Mouse (Mus musculus) left cerebral cortex, postnatal 10 days (tissue): ENCODE results near the gene Gm14214. TPM values are rescaled to one million over a fixed set of nuclear protein-coding genes. Genes with fewer than 3 reads are reported as not detected.

ENCODE experiments used
- DNase-seq, 2 experiments: peaks; one replicate each; pipeline ENCODE4 v3.0.0; 2021 to 2022; ENCODE audit warnings: low spot score in 2 of 2, mixed read lengths in 1 of 2; ENCODE audit errors: extremely low spot score in 1 of 2
- intact Hi-C: fragments of 180-260 bp; cut with DNase I; formaldehyde crosslinking; loops from one replicate; pipeline ENCODE4 v1.15.1; 2025
- total RNA-seq, 2 experiments: library from RNA; stranded (reverse); gene quantifications; 2 replicates each; pipeline ENCODE4 v1.2.3; 2021

Gm14214 gene
- total RNA-seq, result not detected

DNA sequence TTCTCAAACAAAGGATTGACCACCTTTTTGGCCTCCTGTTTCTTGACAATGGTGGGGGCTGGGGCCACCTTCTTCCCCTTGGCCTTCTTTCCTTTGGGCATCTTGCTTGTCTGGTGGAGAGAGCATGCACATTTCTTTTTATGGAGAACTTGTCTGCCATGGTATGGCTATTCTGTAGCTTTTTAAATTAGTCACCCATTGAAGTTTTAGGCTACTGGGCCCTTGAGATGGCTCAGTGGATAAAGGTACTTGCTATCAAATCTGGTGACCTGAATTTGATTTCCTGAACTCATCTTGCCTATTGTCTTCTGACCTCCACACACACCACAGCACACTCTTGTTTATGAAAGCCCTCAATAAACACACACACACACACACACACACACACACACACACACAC is at the start of gene Gm14214:
Gene Gm14214, minus strand, starts transcription at position 101 of the 400 bp plus-strand sequence.
- intact Hi-C loops, result no loop called here
- DNase-seq, result no peak

DNA sequence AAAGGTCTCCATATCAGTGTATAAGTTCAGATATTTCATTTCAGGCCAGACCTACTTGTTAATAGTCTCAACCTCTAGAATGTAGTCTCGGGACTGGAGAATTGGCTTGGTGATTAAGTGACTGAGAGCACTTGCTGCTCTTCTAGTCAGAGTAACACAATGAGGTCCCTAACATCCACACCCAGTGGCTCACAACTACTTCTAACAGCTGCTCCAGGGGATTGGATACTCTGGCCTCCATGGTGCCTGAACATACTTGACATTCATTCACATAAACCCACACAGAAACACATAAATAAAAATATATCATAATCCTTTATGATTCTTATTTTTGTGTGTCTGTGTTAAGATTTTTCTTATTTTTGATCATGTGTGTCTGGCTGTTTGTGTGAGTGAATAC is 48.8 kb upstream of the Gm14214 start:
- DNase-seq, result no peak
- intact Hi-C loops, result no loop called here

- peak; percentile 32 to 60 for DNase-seq
- intact Hi-C loops, result no loop called here
These were observed 48.0 kb upstream of the Gm14214 start for GRCm38 (mm10) chr2:154817788-154818187.

DNA sequence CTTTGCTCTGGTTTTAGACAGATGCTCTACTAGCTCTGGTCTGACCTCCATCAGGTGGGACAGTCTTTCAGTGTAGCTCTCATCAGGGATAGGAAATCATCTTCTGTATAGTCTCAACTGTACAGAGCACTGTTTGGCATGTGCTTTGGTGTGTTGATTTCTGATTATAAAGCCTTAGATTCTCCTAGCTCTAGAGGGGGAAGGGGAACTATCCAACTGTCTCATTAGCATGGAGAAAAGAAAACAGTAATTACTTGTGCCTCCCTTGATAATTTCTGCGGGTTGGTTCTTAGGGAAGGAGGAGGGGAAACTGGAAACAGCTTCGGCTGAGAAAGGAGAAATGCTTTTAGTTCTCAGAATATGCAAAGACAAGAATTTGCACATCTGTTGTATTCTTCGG is 47.3 kb upstream of the Gm14214 start:
- intact Hi-C loops, result no loop called here
- DNase-seq, result no peak

DNA sequence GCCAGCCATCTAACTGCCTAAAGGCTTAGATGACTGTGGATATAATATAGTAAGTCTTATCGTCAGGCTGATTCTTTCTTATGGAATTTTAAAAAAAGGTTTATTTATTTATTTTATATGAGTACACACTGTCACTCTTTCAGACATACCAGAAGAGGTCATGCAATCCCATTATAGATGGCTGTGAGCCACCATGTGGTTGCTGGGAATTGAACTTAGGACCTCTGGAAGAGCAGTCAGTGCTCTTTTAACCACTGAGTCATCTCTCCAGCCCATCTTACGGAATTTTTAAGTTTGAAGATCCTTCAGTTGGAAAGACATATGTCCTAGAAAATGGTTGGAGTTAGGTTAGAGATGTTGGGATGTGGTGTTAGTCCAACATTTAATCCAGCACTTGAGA is 43.6 kb upstream of the Gm14214 start:
- intact Hi-C loops, result no loop called here
- DNase-seq, result no peak

DNA sequence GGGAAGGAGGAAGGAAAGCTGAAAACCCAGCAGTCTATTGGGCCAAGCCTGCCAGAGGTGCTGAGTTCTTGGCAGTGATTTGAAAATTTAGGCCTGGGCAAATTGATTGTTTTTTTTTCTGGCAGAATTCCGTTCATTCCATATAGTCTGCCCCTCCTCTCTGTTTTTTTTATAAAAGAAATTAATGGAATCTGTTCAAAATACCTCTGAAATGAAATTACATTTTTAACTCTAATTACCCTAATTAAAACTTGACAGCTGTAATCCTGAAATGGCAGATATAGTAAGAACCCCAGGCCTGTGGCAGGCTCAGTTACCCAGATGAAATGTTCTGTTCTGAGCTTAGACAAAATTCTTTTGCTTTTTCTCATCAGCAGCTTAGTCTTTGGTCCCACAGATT is 41.0 kb upstream of the Gm14214 start:
- intact Hi-C loops, result no loop called here
- no peak for DNase-seq

DNA sequence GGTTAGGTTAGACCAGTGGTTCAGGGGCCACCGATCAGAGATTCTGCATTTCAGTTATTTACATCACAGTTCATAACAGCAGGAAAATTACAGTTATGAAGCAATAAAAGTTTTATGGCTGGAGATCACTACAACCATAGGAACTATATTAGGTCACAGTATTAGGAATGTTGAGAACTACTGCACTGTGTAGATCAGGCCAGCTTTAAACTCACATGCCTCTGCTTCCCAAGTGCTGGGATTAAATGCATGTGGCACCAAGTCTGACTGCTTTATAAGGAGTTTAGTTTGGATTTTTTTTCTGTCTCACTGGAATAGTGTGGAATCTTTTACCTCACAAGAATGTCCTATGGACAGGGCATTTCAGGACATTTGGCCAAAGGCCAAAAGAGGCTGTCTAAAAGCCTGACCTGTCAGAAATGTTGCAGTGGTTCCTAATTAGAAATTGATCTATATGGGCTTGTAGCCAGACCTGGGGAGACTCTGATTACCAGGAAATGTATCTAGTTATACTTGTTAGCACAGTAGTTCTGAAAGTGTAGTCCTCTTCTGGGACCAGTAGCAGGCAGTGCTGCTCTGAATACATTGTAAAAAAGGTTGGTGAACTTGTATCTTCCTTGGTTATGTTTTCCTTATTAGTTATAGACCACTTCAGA is 39.4 kb upstream of the Gm14214 start:
- intact Hi-C loops, result no loop called here
- peak in 1 of 2 experiments; percentile 22 for DNase-seq

- DNase-seq, result no peak
- intact Hi-C loops, result no loop called here
These were observed 37.9 kb upstream of the Gm14214 start for GRCm38 (mm10) chr2:154807689-154808088.

- no peak for DNase-seq
- intact Hi-C loops, result no loop called here
These were observed 34.0 kb upstream of the Gm14214 start for GRCm38 (mm10) chr2:154803845-154804244.

GRCm38 (mm10) chr2:154803372-154803771 is 33.5 kb upstream of the Gm14214 start:
- intact Hi-C loops, result no loop called here
- DNase-seq, result no peak

DNA sequence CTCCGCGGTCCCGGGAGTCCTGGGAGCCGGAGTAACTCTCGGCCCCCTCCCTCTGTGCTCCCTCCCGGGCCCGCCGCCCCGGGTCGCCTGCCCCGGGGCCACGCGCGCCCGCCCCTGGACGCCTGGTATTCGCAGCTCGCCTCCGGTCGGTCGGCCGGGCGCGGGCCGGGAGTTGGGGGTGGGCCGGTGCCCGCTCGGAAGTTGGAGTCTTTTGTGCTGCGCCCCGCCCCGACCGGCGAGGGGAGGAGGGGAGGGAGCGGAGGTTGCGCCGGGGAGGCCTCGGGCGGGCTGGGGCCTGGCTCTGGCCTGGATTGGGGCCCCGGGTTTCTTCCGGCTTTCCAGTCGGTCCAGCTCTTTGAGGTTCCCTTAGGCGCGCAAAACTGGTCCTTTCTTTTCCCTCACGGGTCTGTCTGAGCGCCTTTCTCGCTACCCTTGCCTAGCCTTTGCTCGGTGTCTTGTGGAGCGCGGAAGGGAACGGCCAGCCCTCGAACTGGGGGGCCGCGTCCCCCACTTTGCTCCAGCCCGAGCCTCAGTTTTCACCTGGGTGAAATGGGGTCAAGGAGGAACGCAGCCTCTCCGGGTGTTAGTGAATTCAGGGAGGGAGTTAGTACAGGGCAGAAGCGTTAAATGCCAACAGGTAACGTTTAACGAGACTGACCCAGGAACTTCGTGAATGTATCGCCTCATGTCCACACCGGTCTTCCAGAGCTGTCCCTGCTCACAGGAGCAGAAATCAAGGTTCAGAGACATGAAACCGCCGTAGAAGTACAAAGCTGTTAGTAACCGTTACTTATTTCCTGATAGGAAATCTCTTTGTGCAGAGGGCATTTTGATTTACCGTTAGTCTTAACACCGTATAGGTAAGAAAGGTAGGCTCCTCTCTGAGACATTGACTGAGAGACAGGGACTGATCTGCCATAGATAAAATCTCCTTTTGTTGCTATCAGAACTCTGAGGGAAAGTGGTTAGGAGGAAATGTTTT is 22.1 kb upstream of the Gm14214 start:
- peak in 1 of 2 experiments; percentile 90 for DNase-seq
- intact Hi-C loops, result no loop called here

DNA sequence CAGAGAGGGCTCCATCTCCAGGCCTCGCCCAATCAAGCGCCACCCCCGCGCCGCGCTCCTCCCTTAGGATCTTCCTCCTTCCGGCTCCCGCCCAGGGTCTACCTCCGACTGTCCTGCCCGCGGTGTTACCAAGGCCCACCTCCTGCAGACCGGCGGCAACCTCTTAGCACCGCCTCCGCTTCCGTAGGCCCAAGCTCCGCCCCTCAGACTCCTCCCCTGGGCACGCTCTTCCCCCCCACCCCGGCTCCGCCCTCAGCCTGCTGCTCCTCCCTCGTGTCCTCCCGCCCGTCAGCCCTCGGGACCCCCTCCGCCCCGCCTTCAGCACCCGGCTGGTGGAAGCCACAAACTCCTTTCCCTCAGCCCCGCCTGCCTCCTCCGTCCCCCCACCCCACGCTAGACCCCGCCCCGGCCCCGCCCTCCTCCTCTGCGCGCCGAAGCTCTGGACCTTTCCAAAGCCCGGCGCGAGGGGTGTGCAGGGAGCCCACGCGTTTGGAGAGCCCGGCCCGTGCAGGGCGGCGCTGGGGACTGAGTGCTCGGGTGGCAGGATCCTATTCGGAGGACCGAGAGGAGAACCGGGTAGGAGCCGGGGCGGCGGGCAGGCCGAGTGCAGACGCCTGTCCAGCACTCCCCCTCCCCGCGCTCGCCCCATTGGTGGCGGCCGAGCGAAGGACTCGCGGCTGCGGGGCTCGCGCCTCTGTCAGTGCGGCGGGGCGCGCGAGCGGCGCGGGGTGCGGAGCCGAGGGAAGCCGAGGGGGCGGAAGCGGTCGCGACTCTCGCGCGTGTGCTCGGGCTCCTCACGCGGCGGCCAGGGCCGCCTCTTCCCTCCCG is 21.0 kb upstream of the Gm14214 start, which contains the start of the genes Raly and a:
Gene Raly, plus strand, starts transcription at position 441 of the 828 bp plus-strand sequence.
Gene a, plus strand, starts transcription at position 747 of the 828 bp plus-strand sequence.
- DNase-seq, result peak; percentile 94 to 99
- intact Hi-C loops, result no loop called here

DNA sequence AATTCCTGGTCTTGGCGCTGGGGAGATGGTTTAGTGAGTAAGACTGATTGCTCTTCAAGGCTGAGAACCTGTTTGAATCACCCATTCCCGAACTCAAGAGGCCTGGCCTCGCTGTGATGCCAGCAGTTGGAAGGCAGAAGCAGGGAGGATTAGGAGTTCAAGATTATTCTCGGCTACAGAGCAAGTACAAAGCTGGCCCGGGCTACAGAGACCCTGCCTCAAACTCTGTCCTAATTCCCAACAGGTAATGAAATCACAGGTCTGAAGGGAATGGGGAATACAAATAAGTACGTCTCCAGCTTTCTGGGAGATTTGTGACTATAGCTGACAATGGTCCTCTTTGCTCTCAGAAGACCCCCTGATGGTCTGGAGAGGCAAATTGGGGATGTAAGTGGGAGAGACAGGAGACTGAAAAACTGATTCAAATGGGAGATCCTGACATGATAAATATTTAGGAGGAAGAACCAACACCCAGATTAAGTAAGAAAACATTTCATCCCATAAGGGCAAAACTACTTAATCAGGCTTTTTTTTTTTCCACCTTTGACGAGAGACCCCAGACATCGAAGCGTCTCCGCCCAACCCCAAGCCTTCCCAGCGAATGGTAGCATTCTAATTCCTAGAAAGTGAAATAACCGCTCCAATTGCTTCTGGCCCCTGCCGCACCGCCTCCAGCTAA is 20.3 kb upstream of the Gm14214 start:
- DNase-seq, result no peak
- intact Hi-C loops, result no loop called here

GRCm38 (mm10) chr2:154789381-154789780 is 19.6 kb upstream of the Gm14214 start:
- intact Hi-C loops, result no loop called here
- DNase-seq, result no peak

GRCm38 (mm10) chr2:154786776-154787175 is 16.9 kb upstream of the Gm14214 start:
- no peak for DNase-seq
- intact Hi-C loops, result no loop called here

GRCm38 (mm10) chr2:154786187-154786586 is 16.4 kb upstream of the Gm14214 start:
- DNase-seq, result no peak
- intact Hi-C loops, result no loop called here

- DNase-seq, result no peak
- intact Hi-C loops, result no loop called here
These were observed 15.5 kb upstream of the Gm14214 start for GRCm38 (mm10) chr2:154785284-154785683.

GRCm38 (mm10) chr2:154782856-154783650 is 13.2 kb upstream of the Gm14214 start:
- DNase-seq, result no peak
- intact Hi-C loops, result no loop called here
